Mouse (Mus musculus): ENCODE measurements around the gene Kctd2.

- TF ChIP-seq GABPA (IDR thresholded peaks at IDR 0.05; ENCODE audit: insufficient replicate concordance, low read depth, low read length) = no peak
- TF ChIP-seq ZKSCAN1 (IDR thresholded peaks at IDR 0.05; ENCODE audit: borderline replicate concordance, low read depth, low read length) = no peak
- no peak for TF ChIP-seq EP300 (IDR thresholded peaks at IDR 0.05; ENCODE audit: low read length)
- no peak for TF ChIP-seq USF1 (IDR thresholded peaks at IDR 0.05; ENCODE audit: low read depth, low read length)
- TF ChIP-seq CTCF (conservative IDR thresholded peaks at IDR 0.05 in 1 of 2, IDR thresholded peaks at IDR 0.05 in 1 of 2; ENCODE audit: low read depth in 2 of 2, low read length in 2 of 2) = no peak
- no peak for TF ChIP-seq POLR2A (IDR thresholded peaks at IDR 0.05; ENCODE audit: low read depth, low read length)
Observed at GRCm38 (mm10) chr11:115371354-115371753, 48.6 kb upstream of the Kctd2 start.

Data from CH12.LX (cell line).